10 mouse cellular contexts compared by ENCODE assay signal in genomic region chr14:62965342-62965741, GRCm38 (mm10). TPM values are rescaled to one million over a fixed set of nuclear protein-coding genes. Genes with fewer than 3 reads are reported as not detected.
DNase-seq lines count a peak whose midpoint lies in the region; ATAC-seq and TF ChIP-seq lines count a peak whose summit lies in the region.
"Had no signal": no experiment of that assay in that cellular context is flagged by ENCODE, and none has a peak within 500 bp of the region (broad histone marks: within the 10 kb centered on the region; RNA-seq: fewer than 3 reads in every experiment).

No protein-coding gene starts in this region.

- H3K4me1 ChIP-seq in heart, embryonic 16.5 days (ENCODE audit: control insufficient read depth, insufficient read depth, low read length) = peaks cover 13% of the 10 kb centered on the region
- H3K4me1 ChIP-seq in intestine, embryonic 16.5 days (ENCODE audit: control insufficient read depth, insufficient read depth, low read length) = no peaks in the 10 kb centered on the region
- no peaks in the 10 kb centered on the region for H3K4me1 ChIP-seq in stomach, postnatal 0 days (replicated peaks; ENCODE audit: control insufficient read depth, insufficient read depth)

- H3K4me3 ChIP-seq in heart, embryonic 16.5 days (ENCODE audit: low read length) = no peak overlapping the region
- H3K4me3 ChIP-seq in intestine, embryonic 16.5 days (ENCODE audit: low read length) = no peak overlapping the region
- H3K4me3 ChIP-seq in stomach, postnatal 0 days (ENCODE audit: low read depth, low read length) = no peak overlapping the region

- H3K4me2 ChIP-seq in heart, embryonic 16.5 days (ENCODE audit: low read depth, low read length) = peak overlapping the region; percentile 67
- 0 out of 2 replicates have a peak overlapping the region, but pooled peaks have one; percentile 50 for H3K4me2 ChIP-seq in intestine, embryonic 16.5 days (ENCODE audit: low read depth, low read length)
- H3K4me2 ChIP-seq in stomach, postnatal 0 days (replicated peaks; ENCODE audit: low read depth) = no peak overlapping the region

- no peak for DNase-seq in heart, adult 18-20 months
- DNase-seq in retina, postnatal 1 day = peak; percentile 20
- DNase-seq in retina, embryonic 14.5 days (ENCODE audit: low spot score) = no peak
- no peak for DNase-seq in stomach, postnatal 0 days (ENCODE audit: low spot score)
- no peak for DNase-seq in urinary bladder, adult 2 months (ENCODE audit: low spot score)

- H3K9ac ChIP-seq in heart, embryonic 16.5 days (ENCODE audit: low read length) = peak overlapping the region; percentile 57
- H3K9ac ChIP-seq in intestine, embryonic 16.5 days (ENCODE audit: low read depth, low read length) = no peak overlapping the region
- H3K9ac ChIP-seq in stomach, postnatal 0 days (ENCODE audit: low read length) = no peak overlapping the region

- WGBS in heart, embryonic 16.5 days = 72% methylated on average over 5 of the region's 5 CpGs
- 83% methylated on average over 5 of the region's 5 CpGs for WGBS in intestine, embryonic 16.5 days
- WGBS in stomach, postnatal 0 days = 82% methylated on average over 5 of the region's 5 CpGs

- H3K27me3 ChIP-seq in heart, embryonic 16.5 days (ENCODE audit: control insufficient read depth, insufficient read depth, low read length) = no peaks in the 10 kb centered on the region
- no peaks in the 10 kb centered on the region for H3K27me3 ChIP-seq in intestine, embryonic 16.5 days (replicated peaks; ENCODE audit: control insufficient read depth, insufficient read depth, low read length)
- H3K27me3 ChIP-seq in stomach, postnatal 0 days (ENCODE audit: control insufficient read depth, insufficient read depth, low read length) = no peaks in the 10 kb centered on the region

- no peaks in the 10 kb centered on the region for H3K9me3 ChIP-seq in heart, embryonic 16.5 days (replicated peaks; ENCODE audit: control insufficient read depth, low read length)
- no peaks in the 10 kb centered on the region for H3K9me3 ChIP-seq in intestine, embryonic 16.5 days (ENCODE audit: control insufficient read depth, low read length)
- no peaks in the 10 kb centered on the region for H3K9me3 ChIP-seq in stomach, postnatal 0 days (ENCODE audit: control insufficient read depth, low read length)

- TF ChIP-seq EP300 in stomach, postnatal 0 days (optimal IDR thresholded peaks at IDR 0.05) = no peak

- H3K36me3 ChIP-seq in heart, embryonic 16.5 days (ENCODE audit: control insufficient read depth, insufficient read depth) = no peaks in the 10 kb centered on the region
- H3K36me3 ChIP-seq in intestine, embryonic 16.5 days (ENCODE audit: control insufficient read depth, insufficient read depth, low read length) = no peaks in the 10 kb centered on the region
- no peaks in the 10 kb centered on the region for H3K36me3 ChIP-seq in stomach, postnatal 0 days (ENCODE audit: control insufficient read depth, insufficient read depth, low read length)

- no peak; the same call in 1 of the 2 replicates for ATAC-seq in heart, embryonic 16.5 days (replicated peaks; ENCODE audit: extremely low read depth, insufficient read depth, low FRiP score)
- no peak for ATAC-seq in intestine, embryonic 16.5 days
- ATAC-seq in stomach, postnatal 0 days (ENCODE audit: low FRiP score, low TSS enrichment) = no peak
- ATAC-seq: activated CD4-positive, CD25-positive, alpha-beta regulatory T cell, adult 4 months had no signal

- TF ChIP-seq CTCF in stomach, postnatal 0 days (IDR thresholded peaks at IDR 0.05; ENCODE audit: low read depth) = peak; percentile 54

- no peak overlapping the region for H3K27ac ChIP-seq in heart, embryonic 16.5 days (ENCODE audit: low read length)
- no peak overlapping the region for H3K27ac ChIP-seq in intestine, embryonic 16.5 days (ENCODE audit: low read length)
- no peak overlapping the region for H3K27ac ChIP-seq in stomach, postnatal 0 days (replicated peaks)

RNA-seq across cellular contexts. Expression of gene Defb48, which starts 19.0 kb away (rescaled TPM):
- polyA plus RNA-seq in heart, embryonic 16.5 days (2015; fragmentation: Nextera tagmentation; extraction: Ambion mirVana) = not detected in 2 replicates
- total RNA-seq in heart, adult 18-20 months (2021) = not detected
- polyA plus RNA-seq in intestine, embryonic 16.5 days (2015; fragmentation: Nextera tagmentation; extraction: Ambion mirVana) = not detected in 2 replicates
- not detected in 2 replicates for polyA plus RNA-seq in stomach, postnatal 0 days (2015; fragmentation: Nextera tagmentation; extraction: Ambion mirVana)
- not detected in 2 replicates for polyA plus RNA-seq in urinary bladder, adult 2 months (2012; rRNA removed)
- polyA plus RNA-seq: activated CD4-positive, CD25-positive, alpha-beta regulatory T cell, adult 4 months; embryonic facial prominence, embryonic 14.5 days; small intestine, adult 2 months had no signal

RNA-seq across cellular contexts. Expression of gene Defb47, which starts 32.5 kb away (rescaled TPM):
- not detected in 2 replicates for polyA plus RNA-seq in heart, embryonic 16.5 days (2015; fragmentation: Nextera tagmentation; extraction: Ambion mirVana)
- total RNA-seq in heart, adult 18-20 months (2021) = not detected
- not detected in 2 replicates for polyA plus RNA-seq in intestine, embryonic 16.5 days (2015; fragmentation: Nextera tagmentation; extraction: Ambion mirVana)
- not detected in 2 replicates for polyA plus RNA-seq in stomach, postnatal 0 days (2015; fragmentation: Nextera tagmentation; extraction: Ambion mirVana)
- not detected in 2 replicates for polyA plus RNA-seq in urinary bladder, adult 2 months (2012; rRNA removed)
- polyA plus RNA-seq: activated CD4-positive, CD25-positive, alpha-beta regulatory T cell, adult 4 months; embryonic facial prominence, embryonic 14.5 days; small intestine, adult 2 months had no signal

RNA-seq across cellular contexts. Expression of gene Defb43, which starts 46.2 kb away (rescaled TPM):
- polyA plus RNA-seq in heart, embryonic 16.5 days (2015; fragmentation: Nextera tagmentation; extraction: Ambion mirVana) = not detected in 2 replicates
- not detected for total RNA-seq in heart, adult 18-20 months (2021)
- not detected in 2 replicates for polyA plus RNA-seq in intestine, embryonic 16.5 days (2015; fragmentation: Nextera tagmentation; extraction: Ambion mirVana)
- not detected in 2 replicates for polyA plus RNA-seq in stomach, postnatal 0 days (2015; fragmentation: Nextera tagmentation; extraction: Ambion mirVana)
- not detected in 2 replicates for polyA plus RNA-seq in urinary bladder, adult 2 months (2012; rRNA removed)
- polyA plus RNA-seq: activated CD4-positive, CD25-positive, alpha-beta regulatory T cell, adult 4 months; embryonic facial prominence, embryonic 14.5 days; small intestine, adult 2 months had no signal
